Mouse (Mus musculus) myocyte (in vitro differentiated cells): Measurements from ENCODE around the gene Sync.

ENCODE experiments used
- CEBPB ChIP-seq: IDR thresholded peaks from 2 replicates; pipeline ENCODE4 v1.6.1; 2011; ENCODE audit warnings: mild to moderate bottlenecking, moderate library complexity; ENCODE audit not compliant: poor library complexity, insufficient read depth, severe bottlenecking
- E2F4 ChIP-seq: IDR thresholded peaks from one replicate; pipeline ENCODE4 v1.6.1; 2011; ENCODE audit warnings: mild to moderate bottlenecking, control low read depth, moderate library complexity; ENCODE audit not compliant: insufficient read depth
- MAX ChIP-seq: IDR thresholded peaks from one replicate; pipeline ENCODE4 v1.6.1; 2011; ENCODE audit warnings: low read depth, mild to moderate bottlenecking, control low read depth
- MYOD1 ChIP-seq, 3 experiments: IDR thresholded peaks; one replicate each; pipeline ENCODE4 v1.6.1; 2011; ENCODE audit warnings: control low read depth in 2 of 3, low read depth in 2 of 3, mild to moderate bottlenecking in 2 of 3, moderate library complexity in 1 of 3; ENCODE audit not compliant: insufficient read length in 2 of 3, control insufficient read depth in 1 of 3
- MYOG ChIP-seq, 3 experiments: IDR thresholded peaks; one replicate each; pipeline ENCODE4 v1.6.1; 2011; ENCODE audit warnings: control low read depth in 2 of 3, low read depth in 2 of 3, mild to moderate bottlenecking in 2 of 3; ENCODE audit not compliant: insufficient read length in 2 of 3, control insufficient read depth in 1 of 3, insufficient read depth in 1 of 3
- POLR2A ChIP-seq: IDR thresholded peaks from one replicate; pipeline ENCODE4 v1.6.1; 2011; ENCODE audit warnings: low read depth, mild to moderate bottlenecking, control low read depth, moderate library complexity; ENCODE audit not compliant: insufficient read length
- POLR2AphosphoS2 ChIP-seq: IDR thresholded peaks from one replicate; pipeline ENCODE4 v1.6.1; 2011; ENCODE audit warnings: low read depth, control low read depth; ENCODE audit not compliant: insufficient read length
- REST ChIP-seq: IDR thresholded peaks from one replicate; pipeline ENCODE4 v1.6.1; 2011; ENCODE audit warnings: mild to moderate bottlenecking, control low read depth, moderate library complexity; ENCODE audit not compliant: insufficient read depth, insufficient read length
- SRF ChIP-seq: IDR thresholded peaks from one replicate; pipeline ENCODE4 v1.6.1; 2011; ENCODE audit warnings: low read depth; ENCODE audit not compliant: control insufficient read depth, insufficient read length
- TCF12 ChIP-seq: IDR thresholded peaks from one replicate; pipeline ENCODE4 v1.6.1; 2011; ENCODE audit warnings: mild to moderate bottlenecking, control low read depth; ENCODE audit not compliant: poor library complexity, insufficient read depth, severe bottlenecking
- TCF3 ChIP-seq: IDR thresholded peaks from one replicate; pipeline ENCODE4 v1.6.1; 2011; ENCODE audit warnings: low read depth, control low read depth; ENCODE audit not compliant: insufficient read length
- USF1 ChIP-seq: IDR thresholded peaks from one replicate; pipeline ENCODE4 v1.6.1; 2011; ENCODE audit warnings: low read depth, mild to moderate bottlenecking, control low read depth, moderate library complexity

GRCm38 (mm10) chr4:129350644-129351043 is 63.2 kb downstream of the Sync start:
- TF ChIP-seq POLR2A = no peak
- no peak for TF ChIP-seq TCF12
- no peak for TF ChIP-seq MYOG (IDR thresholded peaks at IDR 0.05; ENCODE audit: control insufficient read depth in 1 of 3, insufficient read depth in 1 of 3, insufficient read length in 2 of 3, low read depth in 2 of 3)
- TF ChIP-seq USF1 = no peak
- TF ChIP-seq MAX = no peak
- TF ChIP-seq MYOD1 (IDR thresholded peaks at IDR 0.05; ENCODE audit: control insufficient read depth in 1 of 3, insufficient read length in 2 of 3, low read depth in 2 of 3) = no peak
- no peak for TF ChIP-seq E2F4
- no peak for TF ChIP-seq POLR2AphosphoS2
- no peak for TF ChIP-seq SRF
- no peak for TF ChIP-seq TCF3
- TF ChIP-seq CEBPB = no peak
- TF ChIP-seq REST = no peak
